Comparison of ENCODE assay signal across 8 mouse cellular contexts in the genomic region with DNA sequence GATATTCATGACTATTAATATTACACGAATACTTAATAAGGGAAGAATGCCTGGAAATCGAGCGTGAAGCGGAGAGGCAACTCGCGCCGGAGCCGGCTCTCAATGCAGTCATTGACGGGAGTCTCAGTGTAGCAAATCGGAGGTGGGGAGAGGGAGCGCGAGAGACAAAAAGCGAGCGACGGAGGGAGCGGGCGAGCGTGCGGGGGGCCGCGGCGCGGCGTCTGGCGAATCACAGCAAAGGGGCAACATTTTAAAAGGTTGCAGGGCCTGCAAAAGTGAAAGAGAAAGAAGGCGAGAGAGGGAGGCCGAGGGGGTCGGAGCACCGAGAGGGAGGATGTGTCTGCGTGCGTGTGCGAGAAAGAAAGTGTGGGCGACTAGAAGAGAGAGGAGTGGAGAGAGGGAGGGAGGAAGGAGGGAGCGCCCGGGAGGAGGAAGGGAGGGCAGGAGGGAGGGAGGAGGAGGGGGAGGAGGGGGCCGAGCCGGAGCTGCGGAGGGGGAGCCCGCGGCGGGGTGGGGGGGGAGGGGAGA. TPM values are rescaled to one million over a fixed set of nuclear protein-coding genes. Genes with fewer than 3 reads are reported as not detected.
DNase-seq lines count a peak whose midpoint lies in the region; ATAC-seq and TF ChIP-seq lines count a peak whose summit lies in the region.

No protein-coding gene starts in this region.

- no peaks in the 10 kb centered on the region for H3K9me3 ChIP-seq in heart, embryonic 14.5 days (ENCODE audit: control insufficient read depth, low read length)
- H3K9me3 ChIP-seq in limb, embryonic 10.5 days (replicated peaks), result no peaks in the 10 kb centered on the region
- no peaks in the 10 kb centered on the region for H3K9me3 ChIP-seq in midbrain, postnatal 0 days (ENCODE audit: low read length)

- no peak overlapping the region for H3K27ac ChIP-seq in testis, adult 2 months (ENCODE audit: control insufficient read depth, insufficient read depth, low read depth, low read length)
- H3K27ac ChIP-seq in heart, embryonic 14.5 days (replicated peaks in 1 of 2; ENCODE audit: control insufficient read depth in 1 of 2, insufficient read depth in 1 of 2, low read depth in 2 of 2, low read length in 2 of 2), result no peak overlapping the region
- H3K27ac ChIP-seq in limb, embryonic 10.5 days, result peak overlapping the region; percentile 96
- H3K27ac ChIP-seq in midbrain, postnatal 0 days (ENCODE audit: low read depth, low read length), result no peak overlapping the region

- no peak for DNase-seq in testis, postnatal 10 days (ENCODE audit: low spot score)
- DNase-seq in cerebellum, postnatal 14 days, result peak; percentile 57 to 68
- DNase-seq in limb, embryonic 10.5 days (ENCODE audit: low spot score), result peak; percentile 84
- peak; percentile 75 for DNase-seq in midbrain, postnatal 0 days (ENCODE audit: low spot score)
- no peak for DNase-seq in layer of hippocampus, adult 9-11 months
- DNase-seq in layer of hippocampus, postnatal 25 days (ENCODE audit: extremely low spot score in 1 of 2, low spot score in 1 of 2), result no peak

- H3K36me3 ChIP-seq in testis, adult 2 months (ENCODE audit: control insufficient read depth, insufficient read depth, low read length), result no peaks in the 10 kb centered on the region
- no peaks in the 10 kb centered on the region for H3K36me3 ChIP-seq in heart, embryonic 14.5 days (ENCODE audit: control insufficient read depth, insufficient read depth, low read length)
- H3K36me3 ChIP-seq in limb, embryonic 10.5 days, result no peaks in the 10 kb centered on the region
- no peaks in the 10 kb centered on the region for H3K36me3 ChIP-seq in midbrain, postnatal 0 days (ENCODE audit: insufficient read depth, low read length)

- peak overlapping the region; percentile 63 for H3K4me2 ChIP-seq in heart, embryonic 14.5 days (ENCODE audit: low read length)
- H3K4me2 ChIP-seq in midbrain, postnatal 0 days (ENCODE audit: low read depth, low read length, poor library complexity, severe bottlenecking), result peak overlapping the region; percentile 51

- no peak for TF ChIP-seq POLR2A in testis, adult 2 months (IDR thresholded peaks at IDR 0.05; ENCODE audit: control insufficient read depth, low read depth, low read length)

- TF ChIP-seq CTCF in testis, adult 2 months (IDR thresholded peaks at IDR 0.05; ENCODE audit: control insufficient read depth, insufficient read depth, insufficient replicate concordance, low read depth, low read length), result no peak
- no peak for TF ChIP-seq CTCF in midbrain, postnatal 0 days (IDR thresholded peaks at IDR 0.05)

- H3K27me3 ChIP-seq in testis, adult 2 months (ENCODE audit: control insufficient read depth, insufficient read depth, low read length), result peaks cover 18% of the 10 kb centered on the region
- H3K27me3 ChIP-seq in heart, embryonic 14.5 days (ENCODE audit: control insufficient read depth, insufficient read depth, low read length), result peaks cover 81% of the 10 kb centered on the region
- peaks cover 81% of the 10 kb centered on the region for H3K27me3 ChIP-seq in limb, embryonic 10.5 days (ENCODE audit: low read depth, poor library complexity, severe bottlenecking)
- H3K27me3 ChIP-seq in midbrain, postnatal 0 days (ENCODE audit: insufficient read depth, low read length), result peaks cover 51% of the 10 kb centered on the region

- under 1% methylated on average over 38 of the region's 41 CpGs for WGBS in heart, embryonic 14.5 days
- WGBS in limb, embryonic 10.5 days, result under 1% methylated on average over 37 of the region's 41 CpGs
- WGBS in midbrain, postnatal 0 days, result under 1% methylated on average over 38 of the region's 41 CpGs

- H3K4me1 ChIP-seq in testis, adult 2 months (ENCODE audit: control insufficient read depth, insufficient read depth, low read length), result peaks cover 25% of the 10 kb centered on the region
- H3K4me1 ChIP-seq in heart, embryonic 14.5 days (ENCODE audit: control insufficient read depth in 2 of 2, insufficient read depth in 2 of 2, low read length in 2 of 2), result peaks cover 3 to 23% of the 10 kb centered on the region in 2 experiments; a peak in 3 of 4 replicates
- H3K4me1 ChIP-seq in limb, embryonic 10.5 days, result peaks cover 74% of the 10 kb centered on the region
- no peaks in the 10 kb centered on the region for H3K4me1 ChIP-seq in midbrain, postnatal 0 days (ENCODE audit: insufficient read depth, low read length)

- no peak for ATAC-seq in heart, embryonic 14.5 days (ENCODE audit: insufficient number of reproducible peaks, insufficient read depth, low FRiP score, low read depth)
- ATAC-seq in midbrain, postnatal 0 days (ENCODE audit: low FRiP score), result peak; percentile 66

- H3K9ac ChIP-seq in heart, embryonic 14.5 days (ENCODE audit: low read length), result no peak overlapping the region
- H3K9ac ChIP-seq in midbrain, postnatal 0 days (replicated peaks; ENCODE audit: low read length, poor library complexity, severe bottlenecking), result no peak overlapping the region

- peak overlapping the region; percentile 64 for H3K4me3 ChIP-seq in testis, adult 2 months (ENCODE audit: control insufficient read depth, low read depth, low read length)
- peak overlapping the region; percentile 37 to 60 for H3K4me3 ChIP-seq in heart, embryonic 14.5 days (ENCODE audit: control insufficient read depth in 1 of 2, insufficient read depth in 1 of 2, low read depth in 1 of 2, low read length in 2 of 2)
- peak overlapping the region; percentile 71 for H3K4me3 ChIP-seq in limb, embryonic 10.5 days
- peak overlapping the region; percentile 33 for H3K4me3 ChIP-seq in midbrain, postnatal 0 days (ENCODE audit: low read depth, low read length)

RNA-seq across cellular contexts. Expression of a gene that starts 7.5 kb away (rescaled TPM):
- polyA plus RNA-seq in testis, adult 2 months (2012; rRNA removed), result 0.23 and 1.2 TPM in 2 replicates
- 0.22 TPM in 1 of 2 replicates, not detected in the other for polyA plus RNA-seq in heart, embryonic 14.5 days (2014; fragmentation: Nextera tagmentation; extraction: Ambion mirVana)
- polyA plus RNA-seq in limb, embryonic 10.5 days (2016; fragmentation: Nextera tagmentation; extraction: Ambion mirVana), result 6.7 and 6.9 TPM in 2 replicates
- total RNA-seq in midbrain, postnatal 0 days (2014; rRNA removed), result 1.3 and 4.0 TPM in 2 replicates
- 1.3 and 2.0 TPM in 2 replicates for polyA plus RNA-seq in midbrain, postnatal 0 days (2015; fragmentation: Nextera tagmentation; extraction: Ambion mirVana)
- under 1 TPM; 0.09 to 0.52 TPM for total RNA-seq in layer of hippocampus, postnatal 25 days (2021)

Comparison
In these comparisons a context has a peak if more than half of its experiments do, and no peak if none do; other contexts are left out.
1. DNase-seq: peak in cerebellum, postnatal 14 days (2 of 2), limb, embryonic 10.5 days (single experiment) and midbrain, postnatal 0 days (single experiment); none in testis, postnatal 10 days (single experiment), layer of hippocampus, adult 9-11 months (single experiment) and layer of hippocampus, postnatal 25 days (0 of 2).
2. Peak in every context shown above with its lines, with median percentiles within 50 percentile points of each other: H3K4me3 ChIP-seq.